Mouse (Mus musculus) heart, embryonic 12.5 days (tissue): ENCODE data around the gene Zfp213. TPM values are rescaled to one million over a fixed set of nuclear protein-coding genes. Genes with fewer than 3 reads are reported as not detected.

Experiments
- ATAC-seq: fragments of 200-750 bp; cut with Nextera tagmentation; 2 replicates; pipeline ENCODE4 v1.8.0; 2017; ENCODE audit warnings: moderate TSS enrichment, moderate library complexity; ENCODE audit not compliant: insufficient number of reproducible peaks, low FRiP score
- H3K27ac ChIP-seq: fragments of 300-500 bp; sonication (generic); 2 replicates; pipeline ENCODE4 v1.5.1; 2016; ENCODE audit warnings: mild to moderate bottlenecking, moderate library complexity; ENCODE audit not compliant: poor library complexity, severe bottlenecking
- H3K27me3 ChIP-seq: fragments of 300-500 bp; sonication (generic); replicated peaks from 2 replicates; pipeline ENCODE4 v1.6.1; 2016; ENCODE audit warnings: mild to moderate bottlenecking, moderate library complexity
- H3K36me3 ChIP-seq: fragments of 300-500 bp; sonication (generic); 2 replicates; pipeline ENCODE4 v1.6.1; 2016; ENCODE audit warnings: mild to moderate bottlenecking, moderate library complexity
- H3K4me1 ChIP-seq: fragments of 300-500 bp; sonication (generic); replicated peaks from 2 replicates; pipeline ENCODE4 v1.6.1; 2016; ENCODE audit warnings: mild to moderate bottlenecking
- H3K4me2 ChIP-seq: fragments of 300-500 bp; sonication (generic); 2 replicates; pipeline ENCODE4 v1.6.1; 2016; ENCODE audit warnings: mild to moderate bottlenecking, moderate library complexity
- H3K4me3 ChIP-seq: fragments of 300-500 bp; sonication (generic); 2 replicates; pipeline ENCODE4 v1.5.1; 2016; ENCODE audit warnings: mild to moderate bottlenecking
- H3K9ac ChIP-seq: fragments of 300-500 bp; sonication (generic); 2 replicates; pipeline ENCODE4 v1.6.1; 2016; ENCODE audit warnings: mild to moderate bottlenecking, moderate library complexity
- H3K9me3 ChIP-seq: fragments of 300-500 bp; sonication (generic); replicated peaks from 2 replicates; pipeline ENCODE4 v1.6.1; 2016; ENCODE audit warnings: mild to moderate bottlenecking, moderate library complexity
- WGBS: fragments of 180-500 bp; shearing (Covaris S2); methylation state at CpG from one replicate; pipeline ENCODE4 v1.1.7; 2016; 5-methylcytosine and 5-hydroxymethylcytosine counted together
- polyA plus RNA-seq: library from polyadenylated mRNA; unstranded; fragments of >200 nt; fragmentation: Nextera tagmentation; extraction: Ambion mirVana; gene quantifications from 2 replicates; pipeline ENCODE4 v1.2.1, GENCODE M21; 2016

Gene Zfp213
- polyA plus RNA-seq, 1 experiment from 2014 or later, result 14.1 TPM

- peak overlapping the region; percentile 74 for H3K4me3 ChIP-seq
- H3K27me3 ChIP-seq, result no peaks in the 10 kb centered on the region
- H3K4me1 ChIP-seq, result peaks cover 14% of the 10 kb centered on the region
- no peaks in the 10 kb centered on the region for H3K9me3 ChIP-seq
- peaks cover 13% of the 10 kb centered on the region for H3K36me3 ChIP-seq
- ATAC-seq, result no peak
- H3K4me2 ChIP-seq, result peak overlapping the region; percentile 85
- no peak overlapping the region for H3K27ac ChIP-seq
- peak overlapping the region; percentile 74; the same call in 1 of the 2 replicates for H3K9ac ChIP-seq
These were observed 12.6 kb downstream of the Zfp213 start for GRCm38 (mm10) chr17:23551416-23551815.

- Histone ChIP-seq H3K9ac (peak overlapping the region; percentile 74), H3K9me3 (no peaks in the 10 kb centered on the region), H3K27me3 (no peaks in the 10 kb centered on the region), H3K27ac (peak overlapping the region; percentile 79), H3K4me3 (peak overlapping the region; percentile 74), H3K4me2 (peak overlapping the region; percentile 85), H3K36me3 (peaks cover 7% of the 10 kb centered on the region; the same call in 1 of the 2 replicates), H3K4me1 (peaks cover 14% of the 10 kb centered on the region)
- ATAC-seq, result no peak
- WGBS, result under 1% methylated on average over 15 of the region's 15 CpGs
These were observed 13.2 kb downstream of the Zfp213 start for GRCm38 (mm10) chr17:23550856-23551255.

- 2% methylated on average over 22 of the region's 22 CpGs for WGBS
- Histone ChIP-seq H3K9me3 (no peaks in the 10 kb centered on the region), H3K27me3 (no peaks in the 10 kb centered on the region), H3K4me1 (peaks cover 11% of the 10 kb centered on the region), H3K4me2 (peak overlapping the region; percentile 85), H3K4me3 (peak overlapping the region; percentile 74), H3K36me3 (peaks cover 5% of the 10 kb centered on the region; the same call in 1 of the 2 replicates), H3K27ac (peak overlapping the region; percentile 79), H3K9ac (peak overlapping the region; percentile 74)
- ATAC-seq, result peak; percentile 66
These were observed 13.7 kb downstream of the Zfp213 start for GRCm38 (mm10) chr17:23550188-23550791.

- Histone ChIP-seq H3K4me3 (peak overlapping the region; percentile 74), H3K27me3 (no peaks in the 10 kb centered on the region), H3K4me1 (peaks cover 11% of the 10 kb centered on the region), H3K9ac (0 out of 2 replicates have a peak overlapping the region, but pooled peaks have one; percentile 4), H3K27ac (no peak overlapping the region), H3K36me3 (no peaks in the 10 kb centered on the region), H3K9me3 (no peaks in the 10 kb centered on the region), H3K4me2 (peak overlapping the region; percentile 85)
- no peak for ATAC-seq
- WGBS, result 5% methylated on average over 9 of the region's 9 CpGs
These were observed 14.6 kb downstream of the Zfp213 start for GRCm38 (mm10) chr17:23549441-23549840.

- peak overlapping the region; percentile 74 for H3K4me3 ChIP-seq
- H3K9me3 ChIP-seq, result no peaks in the 10 kb centered on the region
- H3K27me3 ChIP-seq, result no peaks in the 10 kb centered on the region
- H3K4me1 ChIP-seq, result peaks cover 12% of the 10 kb centered on the region
- no peak overlapping the region for H3K27ac ChIP-seq
- peak overlapping the region; percentile 65 for H3K9ac ChIP-seq
- peak overlapping the region; percentile 85 for H3K4me2 ChIP-seq
- WGBS, result 1% methylated on average over 15 of the region's 15 CpGs
- H3K36me3 ChIP-seq, result no peaks in the 10 kb centered on the region
- ATAC-seq, result peak; percentile 43
These were observed 15.4 kb downstream of the Zfp213 start for GRCm38 (mm10) chr17:23548615-23549014.

- ATAC-seq, result no peak
- H3K9ac ChIP-seq, result no peak overlapping the region
- peaks cover 13% of the 10 kb centered on the region for H3K4me1 ChIP-seq
- H3K27ac ChIP-seq, result no peak overlapping the region
- no peaks in the 10 kb centered on the region for H3K9me3 ChIP-seq
- WGBS, result 50% methylated on average over 11 of the region's 11 CpGs
- no peaks in the 10 kb centered on the region for H3K27me3 ChIP-seq
- peak overlapping the region; percentile 85; the same call in 1 of the 2 replicates for H3K4me2 ChIP-seq
- H3K4me3 ChIP-seq, result no peak overlapping the region
- no peaks in the 10 kb centered on the region for H3K36me3 ChIP-seq
These were observed 16.2 kb downstream of the Zfp213 start for GRCm38 (mm10) chr17:23547681-23548443.

GRCm38 (mm10) chr17:23546702-23547505, 17.1 kb downstream of the Zfp213 start:
- H3K4me3 ChIP-seq, result peak overlapping the region; percentile 87
- 1% methylated on average over 42 of the region's 42 CpGs for WGBS
- peak overlapping the region; percentile 55 for H3K27ac ChIP-seq
- no peaks in the 10 kb centered on the region for H3K36me3 ChIP-seq
- H3K4me1 ChIP-seq, result peaks cover 15% of the 10 kb centered on the region
- ATAC-seq, result peak; percentile 54
- no peaks in the 10 kb centered on the region for H3K9me3 ChIP-seq
- peak overlapping the region; percentile 83 for H3K9ac ChIP-seq
- 0 out of 2 replicates have a peak, but pooled peaks cover under 1% of the 10 kb centered on the region for H3K27me3 ChIP-seq
- H3K4me2 ChIP-seq, result peak overlapping the region; percentile 65

GRCm38 (mm10) chr17:23546333-23546701, 17.7 kb downstream of the Zfp213 start:
- H3K27me3 ChIP-seq, result peaks cover 7% of the 10 kb centered on the region; the same call in 1 of the 2 replicates
- peak overlapping the region; percentile 65 for H3K4me2 ChIP-seq
- H3K4me3 ChIP-seq, result peak overlapping the region; percentile 87
- H3K36me3 ChIP-seq, result no peaks in the 10 kb centered on the region
- 0% methylated on average over 20 of the region's 20 CpGs for WGBS
- H3K9me3 ChIP-seq, result no peaks in the 10 kb centered on the region
- peak; percentile 76 for ATAC-seq
- peak overlapping the region; percentile 55 for H3K27ac ChIP-seq
- H3K4me1 ChIP-seq, result peaks cover 10% of the 10 kb centered on the region
- peak overlapping the region; percentile 83 for H3K9ac ChIP-seq

GRCm38 (mm10) chr17:23545841-23546240, 18.2 kb downstream of the Zfp213 start:
- H3K4me2 ChIP-seq, result peak overlapping the region; percentile 65
- WGBS, result 18% methylated on average over 6 of the region's 6 CpGs

GRCm38 (mm10) chr17:23544766-23545165, 19.3 kb downstream of the Zfp213 start:
- Histone ChIP-seq H3K27me3 (peaks cover 15% of the 10 kb centered on the region), H3K4me1 (0 out of 2 replicates have a peak, but pooled peaks cover 5% of the 10 kb centered on the region), H3K4me3 (no peak overlapping the region), H3K9ac (no peak overlapping the region), H3K27ac (no peak overlapping the region), H3K4me2 (no peak overlapping the region), H3K9me3 (no peaks in the 10 kb centered on the region), H3K36me3 (no peaks in the 10 kb centered on the region)
- 95% methylated on average over 1 of the region's 1 CpGs for WGBS
- no peak for ATAC-seq

More at GRCm38 (mm10) chr17:23545841-23546240, 18.2 kb downstream of the Zfp213 start:
- H3K4me3 ChIP-seq, result peak overlapping the region; percentile 87
- no peaks in the 10 kb centered on the region for H3K36me3 ChIP-seq
- H3K4me1 ChIP-seq, result 0 out of 2 replicates have a peak, but pooled peaks cover 5% of the 10 kb centered on the region
- H3K9me3 ChIP-seq, result no peaks in the 10 kb centered on the region
- no peak for ATAC-seq
- no peak overlapping the region for H3K27ac ChIP-seq
- H3K27me3 ChIP-seq, result peaks cover 7% of the 10 kb centered on the region; the same call in 1 of the 2 replicates
- no peak overlapping the region for H3K9ac ChIP-seq
